Mouse (Mus musculus) ES-Bruce4 (cell line): ENCODE measurements around the gene Pea15a. TPM values are rescaled to one million over a fixed set of nuclear protein-coding genes. Genes with fewer than 3 reads are reported as not detected.
A peak's percentile ranks its signal among the peaks of the same experiment; 100 is the strongest.

Experiments used
- H3K27ac ChIP-seq: 2 replicates; pipeline ENCODE4 v1.5.1; 2012; ENCODE audit warnings: low read length, inconsistent platforms; ENCODE audit not compliant: insufficient read depth
- H3K27me3 ChIP-seq: 2 replicates; pipeline ENCODE4 v1.6.1; 2012; ENCODE audit warnings: mild to moderate bottlenecking, low read length, inconsistent platforms; ENCODE audit not compliant: control insufficient read depth, poor library complexity, insufficient read depth, severe bottlenecking
- H3K36me3 ChIP-seq: 2 replicates; pipeline ENCODE4 v1.6.1; 2012; ENCODE audit warnings: inconsistent platforms, mild to moderate bottlenecking, low read length, moderate library complexity; ENCODE audit not compliant: control insufficient read depth, poor library complexity, insufficient read depth, severe bottlenecking
- H3K4me1 ChIP-seq: one replicate; pipeline ENCODE4 v1.8.1; 2011; ENCODE audit warnings: low read length; ENCODE audit not compliant: control insufficient read depth, insufficient read depth
- H3K4me3 ChIP-seq: 2 replicates; pipeline ENCODE4 v1.5.1; 2011; ENCODE audit warnings: low read depth, mild to moderate bottlenecking, low read length
- H3K9ac ChIP-seq: 2 replicates; pipeline ENCODE4 v1.6.1; 2012; ENCODE audit warnings: low read depth, mild to moderate bottlenecking, inconsistent platforms; ENCODE audit not compliant: poor library complexity, severe bottlenecking
- H3K9me3 ChIP-seq: replicated peaks from 2 replicates; pipeline ENCODE4 v1.6.1; 2012; ENCODE audit warnings: mild to moderate bottlenecking, low read length, inconsistent platforms; ENCODE audit not compliant: control insufficient read depth, poor library complexity, insufficient read depth, severe bottlenecking
- CTCF ChIP-seq: IDR thresholded peaks from one replicate; pipeline ENCODE4 v1.8.1; 2011; ENCODE audit warnings: low read depth, low read length
- EP300 ChIP-seq: IDR thresholded peaks from 2 replicates; pipeline ENCODE4 v1.6.1; 2011; ENCODE audit warnings: low read depth, low read length; ENCODE audit not compliant: insufficient read depth
- POLR2A ChIP-seq: IDR thresholded peaks from one replicate; pipeline ENCODE4 v1.8.1; 2011; ENCODE audit warnings: low read length; ENCODE audit not compliant: insufficient read depth
- polyA plus RNA-seq: library from polyadenylated mRNA; stranded (reverse); fragments of >200 nt; gene quantifications from 2 replicates; pipeline ENCODE4 v1.2.4, GENCODE M21; 2011; ENCODE audit warnings: low read depth; ENCODE audit not compliant: missing spikeins, insufficient read depth, insufficient read length

The Pea15a gene
- polyA plus RNA-seq, 1 experiment, result 62.6 TPM

GRCm38 (mm10) chr1:172148955-172149815, 57.4 kb downstream of the Pea15a start:
- peak overlapping the region; percentile 63 for H3K27ac ChIP-seq

GRCm38 (mm10) chr1:172148279-172148954, 58.2 kb downstream of the Pea15a start:
- no peaks in the 10 kb centered on the region for H3K27me3 ChIP-seq
- H3K4me3 ChIP-seq, result peak overlapping the region; percentile 96
- peaks cover 20% of the 10 kb centered on the region for H3K36me3 ChIP-seq
- no peaks in the 10 kb centered on the region for H3K4me1 ChIP-seq
- no peaks in the 10 kb centered on the region for H3K9me3 ChIP-seq
- no peak for TF ChIP-seq POLR2A
- TF ChIP-seq CTCF, result no peak
- no peak for TF ChIP-seq EP300
- peak overlapping the region; percentile 96 for H3K9ac ChIP-seq
- H3K27ac ChIP-seq, result peak overlapping the region; percentile 63

More at GRCm38 (mm10) chr1:172148955-172149815, 57.4 kb downstream of the Pea15a start:
- TF ChIP-seq CTCF, result no peak
- Histone ChIP-seq H3K27me3 (no peaks in the 10 kb centered on the region), H3K9me3 (no peaks in the 10 kb centered on the region), H3K36me3 (peaks cover 25% of the 10 kb centered on the region), H3K4me3 (peak overlapping the region; percentile 96), H3K9ac (peak overlapping the region; percentile 96), H3K4me1 (no peaks in the 10 kb centered on the region)

GRCm38 (mm10) chr1:172147835-172148278, 58.7 kb downstream of the Pea15a start, which contains the start of gene Dcaf8:
Gene Dcaf8, plus strand, starts transcription at chr1:172148084.
- H3K9ac ChIP-seq, result peak within 1 kb of the TSS; percentile 96
- H3K9me3 ChIP-seq, result no peaks in the 10 kb centered on the region
- peak within 1 kb of the TSS; percentile 79 for H3K27ac ChIP-seq
- H3K4me1 ChIP-seq, result no peaks in the 10 kb centered on the region
- H3K4me3 ChIP-seq, result peak within 1 kb of the TSS; percentile 96
- no peaks in the 10 kb centered on the region for H3K27me3 ChIP-seq
- H3K36me3 ChIP-seq, result peaks cover 16% of the 10 kb centered on the region
- TF ChIP-seq EP300, result 0 out of 2 replicates have a peak, but pooled peaks have one; percentile 39
- TF ChIP-seq CTCF, result no peak
- TF ChIP-seq POLR2A, result peak; percentile 35

Other genes with a start within 250 kb of the Pea15a start
- gene Vangl2, start 178.4 kb downstream of the Pea15a start, polyA plus RNA-seq, result 29.7 and 33.8 TPM in 2 replicates
- not detected in 2 replicates for gene Nhlh1, start 149.2 kb downstream of the Pea15a start, polyA plus RNA-seq
- 161 and 163 TPM in 2 replicates for gene Copa, start 124.3 kb downstream of the Pea15a start, polyA plus RNA-seq
- 54.2 and 56.2 TPM in 2 replicates for gene Ncstn, start 124.0 kb downstream of the Pea15a start, polyA plus RNA-seq
- 82.0 and 83.8 TPM in 2 replicates for gene Pex19, start 80.0 kb downstream of the Pea15a start, polyA plus RNA-seq
- gene Dcaf8, start 58.7 kb downstream of the Pea15a start, polyA plus RNA-seq, result 98.6 and 103 TPM in 2 replicates
- gene Casq1, start 13.1 kb upstream of the Pea15a start, polyA plus RNA-seq, result 1.7 and 1.8 TPM in 2 replicates
- gene Atp1a4, start 51.6 kb upstream of the Pea15a start, polyA plus RNA-seq, result not detected in 2 replicates
- 35.4 and 35.8 TPM in 2 replicates for gene Igsf8, start 54.8 kb upstream of the Pea15a start, polyA plus RNA-seq
- gene Atp1a2, start 91.3 kb upstream of the Pea15a start, polyA plus RNA-seq, result 2.1 and 2.6 TPM in 2 replicates
- not detected in 2 replicates for gene Kcnj9, start 122.5 kb upstream of the Pea15a start, polyA plus RNA-seq
- 1.0 and 1.3 TPM in 2 replicates for gene Kcnj10, start 134.4 kb upstream of the Pea15a start, polyA plus RNA-seq
- gene Pigm, start 169.7 kb upstream of the Pea15a start, polyA plus RNA-seq, result 19.9 and 21.2 TPM in 2 replicates